9 mouse cellular contexts compared by ENCODE assay signal in genomic region chr5:120620375-120621077, GRCm38 (mm10). TPM values are rescaled to one million over a fixed set of nuclear protein-coding genes. Genes with fewer than 3 reads are reported as not detected.
DNase-seq lines count a peak whose midpoint lies in the region; ATAC-seq and TF ChIP-seq lines count a peak whose summit lies in the region.
"Had no signal": no experiment of that assay in that cellular context is flagged by ENCODE, and none has a peak within 500 bp of the region (broad histone marks: within the 10 kb centered on the region; RNA-seq: fewer than 3 reads in every experiment).

No protein-coding gene starts in this region.

- H3K27ac ChIP-seq in bone marrow, adult 2 months (ENCODE audit: control insufficient read depth, insufficient read depth, low read depth, low read length, poor library complexity), result peak overlapping the region; percentile 91

- 69% methylated on average over 18 of the region's 18 CpGs for WGBS in bone marrow, adult 2 months

- TF ChIP-seq CTCF in bone marrow, adult 2 months (IDR thresholded peaks at IDR 0.05; ENCODE audit: control insufficient read depth, insufficient read depth, low read length), result peak; percentile 96

- no peak overlapping the region for H3K4me3 ChIP-seq in bone marrow, adult 2 months (replicated peaks; ENCODE audit: control insufficient read depth, low read depth, low read length)

- DNase-seq in ES-CJ7 (ENCODE audit: low read depth, low spot score), result peak; percentile 86
- DNase-seq in heart, postnatal 25 days (ENCODE audit: low spot score), result peak; percentile 43
- peak; percentile 94 to 95 for DNase-seq in layer of hippocampus, postnatal 10 days (ENCODE audit: low spot score in 2 of 2)
- DNase-seq in lung, postnatal 36 days, result peak; percentile 81
- DNase-seq in retina, embryonic 14.5 days (ENCODE audit: low spot score), result peak; percentile 89
- DNase-seq in thymus, postnatal 4 days, result peak; percentile 96

- intact Hi-C loops in heart, postnatal 25 days (cut with DNase I), result loop anchor here (1.0 to 2.0 kb wide), 3 partner anchors 53 to 122 kb away; no protein-coding TSS in a partner anchor

- H3K4me1 ChIP-seq in bone marrow, adult 2 months (ENCODE audit: control insufficient read depth, insufficient read depth, low read length), result no peaks in the 10 kb centered on the region

- 0 out of 2 replicates have a peak, but pooled peaks have one; percentile 29 for TF ChIP-seq POLR2A in bone marrow, adult 2 months (IDR thresholded peaks at IDR 0.05; ENCODE audit: borderline replicate concordance, control insufficient read depth, low read depth, low read length)

- ATAC-seq in erythroid progenitor cell, adult 5-6 weeks (replicated peaks; ENCODE audit: low FRiP score, poor library complexity, severe bottlenecking), result peak; percentile 67

RNA-seq across cellular contexts. Expression of gene Ddx54, which starts 8.0 kb away (rescaled TPM):
- polyA plus RNA-seq in bone marrow, adult 2 months (2011; ENCODE audit: insufficient read depth, insufficient read length, low replicate concordance, missing spikeins), result 17.2 and 32.0 TPM in 2 replicates
- total RNA-seq in erythroid progenitor cell, adult 5-6 weeks (2015; ENCODE audit: low replicate concordance), result 1.1 and 1.3 TPM in 2 replicates
- total RNA-seq in erythroid progenitor cell, adult 5-6 weeks (2017; ENCODE audit: low replicate concordance), result 6.4 and 8.1 TPM in 2 replicates
- total RNA-seq in heart, postnatal 25 days (2021), result 10 to 100 TPM; 20.1 to 21.4 TPM
- 10 to 100 TPM; 45.0 to 45.1 TPM for total RNA-seq in layer of hippocampus, postnatal 10 days (2021)

RNA-seq across cellular contexts. Expression of gene Rita1, which starts 8.1 kb away (rescaled TPM):
- polyA plus RNA-seq in bone marrow, adult 2 months (2011; ENCODE audit: insufficient read depth, insufficient read length, low replicate concordance, missing spikeins), result 1.9 and 3.4 TPM in 2 replicates
- total RNA-seq in erythroid progenitor cell, adult 5-6 weeks (2015; ENCODE audit: low replicate concordance), result 0.72 TPM in 1 of 2 replicates, not detected in the other
- 3.9 TPM in 1 of 2 replicates, not detected in the other for total RNA-seq in erythroid progenitor cell, adult 5-6 weeks (2017; ENCODE audit: low replicate concordance)
- total RNA-seq in heart, postnatal 25 days (2021), result 10 to 100 TPM; 15.4 to 18.7 TPM
- 10 to 100 TPM; 24.1 to 27.3 TPM for total RNA-seq in layer of hippocampus, postnatal 10 days (2021)

RNA-seq across cellular contexts. Expression of gene Cfap73, which starts 13.5 kb away (rescaled TPM):
- polyA plus RNA-seq in bone marrow, adult 2 months (2011; ENCODE audit: insufficient read depth, insufficient read length, low replicate concordance, missing spikeins), result not detected in 2 replicates
- total RNA-seq in erythroid progenitor cell, adult 5-6 weeks (2015; ENCODE audit: low replicate concordance), result not detected in 2 replicates
- total RNA-seq in erythroid progenitor cell, adult 5-6 weeks (2017; ENCODE audit: low replicate concordance), result not detected in 2 replicates
- total RNA-seq in heart, postnatal 25 days (2021), result not detected
- under 1 TPM; 0.76 to 0.80 TPM for total RNA-seq in layer of hippocampus, postnatal 10 days (2021)
- polyA plus RNA-seq: heart, embryonic 14.5 days had no signal

RNA-seq across cellular contexts. Expression of gene Rasal1, which starts 28.1 kb away (rescaled TPM):
- polyA plus RNA-seq in bone marrow, adult 2 months (2011; ENCODE audit: insufficient read depth, insufficient read length, low replicate concordance, missing spikeins), result 1.6 and 4.6 TPM in 2 replicates
- 14.3 TPM in 1 of 2 replicates, not detected in the other for total RNA-seq in erythroid progenitor cell, adult 5-6 weeks (2015; ENCODE audit: low replicate concordance)
- not detected in 2 replicates for total RNA-seq in erythroid progenitor cell, adult 5-6 weeks (2017; ENCODE audit: low replicate concordance)
- total RNA-seq in heart, postnatal 25 days (2021), result not detected
- total RNA-seq in layer of hippocampus, postnatal 10 days (2021), result 100 to 1,000 TPM in 1 of 2 experiments, 10 to 100 TPM in 1; 77.2 to 112 TPM
- polyA plus RNA-seq: heart, embryonic 14.5 days had no signal

RNA-seq across cellular contexts. Expression of gene Iqcd, which starts 31.7 kb away (rescaled TPM):
- polyA plus RNA-seq in bone marrow, adult 2 months (2011; ENCODE audit: insufficient read depth, insufficient read length, low replicate concordance, missing spikeins), result 3.7 and 7.2 TPM in 2 replicates
- 2.5 TPM in 1 of 2 replicates, not detected in the other for total RNA-seq in erythroid progenitor cell, adult 5-6 weeks (2015; ENCODE audit: low replicate concordance)
- 3.1 and 3.3 TPM in 2 replicates for total RNA-seq in erythroid progenitor cell, adult 5-6 weeks (2017; ENCODE audit: low replicate concordance)
- total RNA-seq in heart, postnatal 25 days (2021), result not detected
- total RNA-seq in layer of hippocampus, postnatal 10 days (2021), result 1 to 10 TPM in 1 of 2 experiments, under 1 TPM in 1; 0.91 to 1.2 TPM

Comparison
In these comparisons a context has a peak if more than half of its experiments do, and no peak if none do; other contexts are left out.
1. DNase-seq: peak in every context shown above with its lines; median percentile 96 in thymus, postnatal 4 days; 94 in layer of hippocampus, postnatal 10 days; 89 in retina, embryonic 14.5 days; 86 in ES-CJ7; 81 in lung, postnatal 36 days; 43 in heart, postnatal 25 days.